Mouse (Mus musculus): ENCODE results near the gene Dclk2. TPM values are rescaled to one million over a fixed set of nuclear protein-coding genes. Genes with fewer than 3 reads are reported as not detected.

Dclk2 gene
- polyA plus RNA-seq, 1 experiment = 0.80 TPM

- Histone ChIP-seq H3K4me3 (ENCODE audit: insufficient read depth, poor library complexity, severe bottlenecking) (no peak overlapping the region), H3K36me3 (ENCODE audit: control insufficient read depth, insufficient read depth) (no peaks in the 10 kb centered on the region), H3K27me3 (ENCODE audit: control insufficient read depth, insufficient read depth, insufficient read length) (no peaks in the 10 kb centered on the region), H3K79me2 (ENCODE audit: control insufficient read depth, insufficient read depth) (no peaks in the 10 kb centered on the region), H3K79me3 (ENCODE audit: low read depth) (no peaks in the 10 kb centered on the region), H3ac (ENCODE audit: control insufficient read depth, insufficient read length, low read depth) (no peak overlapping the region)
- TF ChIP-seq FOSL1 (IDR thresholded peaks at IDR 0.05; ENCODE audit: insufficient read depth, low read length, poor library complexity, severe bottlenecking) (no peak), USF1 (IDR thresholded peaks at IDR 0.05; ENCODE audit: low read depth) (no peak), CEBPB (IDR thresholded peaks at IDR 0.05; ENCODE audit: low read depth) (no peak)
Measured at GRCm38 (mm10) chr3:86806834-86807233, 113.8 kb downstream of the Dclk2 start.

GRCm38 (mm10) chr3:86804265-86804664, 116.4 kb downstream of the Dclk2 start:
- H3K27me3 ChIP-seq (ENCODE audit: control insufficient read depth, insufficient read depth, insufficient read length) = no peaks in the 10 kb centered on the region
- no peak overlapping the region for H3K4me3 ChIP-seq (ENCODE audit: insufficient read depth, poor library complexity, severe bottlenecking)
- TF ChIP-seq FOSL1 (IDR thresholded peaks at IDR 0.05; ENCODE audit: insufficient read depth, low read length, poor library complexity, severe bottlenecking) (no peak), MYOD1 (IDR thresholded peaks at IDR 0.05; ENCODE audit: control insufficient read depth, insufficient read length, low read depth) (no peak), MYOG (IDR thresholded peaks at IDR 0.05; ENCODE audit: control insufficient read depth, extremely low read depth, insufficient read length) (no peak), MAX (IDR thresholded peaks at IDR 0.05) (no peak), CEBPB (IDR thresholded peaks at IDR 0.05; ENCODE audit: low read depth) (no peak), CTCF (IDR thresholded peaks at IDR 0.05; ENCODE audit: control insufficient read depth, insufficient read depth, insufficient read length) (no peak), USF1 (IDR thresholded peaks at IDR 0.05; ENCODE audit: low read depth) (no peak)
- no peak overlapping the region for H3ac ChIP-seq (ENCODE audit: control insufficient read depth, insufficient read length, low read depth)
- H3K79me3 ChIP-seq (ENCODE audit: low read depth) = no peaks in the 10 kb centered on the region
- H3K36me3 ChIP-seq (ENCODE audit: control insufficient read depth, insufficient read depth) = no peaks in the 10 kb centered on the region
- no peaks in the 10 kb centered on the region for H3K79me2 ChIP-seq (ENCODE audit: control insufficient read depth, insufficient read depth)

- no peak overlapping the region for H3ac ChIP-seq (ENCODE audit: control insufficient read depth, insufficient read length, low read depth)
- no peaks in the 10 kb centered on the region for H3K79me3 ChIP-seq (ENCODE audit: low read depth)
- no peaks in the 10 kb centered on the region for H3K79me2 ChIP-seq (ENCODE audit: control insufficient read depth, insufficient read depth)
- H3K4me3 ChIP-seq (ENCODE audit: insufficient read depth, poor library complexity, severe bottlenecking) = no peak overlapping the region
- H3K27me3 ChIP-seq (ENCODE audit: control insufficient read depth, insufficient read depth, insufficient read length) = no peaks in the 10 kb centered on the region
- H3K36me3 ChIP-seq (ENCODE audit: control insufficient read depth, insufficient read depth) = no peaks in the 10 kb centered on the region
- TF ChIP-seq MAX (IDR thresholded peaks at IDR 0.05) (no peak), CEBPB (IDR thresholded peaks at IDR 0.05; ENCODE audit: low read depth) (no peak), USF1 (IDR thresholded peaks at IDR 0.05; ENCODE audit: low read depth) (no peak), CTCF (IDR thresholded peaks at IDR 0.05; ENCODE audit: control insufficient read depth, insufficient read depth, insufficient read length) (no peak), FOSL1 (IDR thresholded peaks at IDR 0.05; ENCODE audit: insufficient read depth, low read length, poor library complexity, severe bottlenecking) (no peak), MYOG (IDR thresholded peaks at IDR 0.05; ENCODE audit: control insufficient read depth, extremely low read depth, insufficient read length) (no peak), MYOD1 (IDR thresholded peaks at IDR 0.05; ENCODE audit: control insufficient read depth, insufficient read length, low read depth) (no peak)
Measured at GRCm38 (mm10) chr3:86802825-86803224, 117.8 kb downstream of the Dclk2 start.

GRCm38 (mm10) chr3:86800841-86801240, 119.8 kb downstream of the Dclk2 start:
- no peaks in the 10 kb centered on the region for H3K36me3 ChIP-seq (ENCODE audit: control insufficient read depth, insufficient read depth)
- TF ChIP-seq CTCF (IDR thresholded peaks at IDR 0.05; ENCODE audit: control insufficient read depth, insufficient read depth, insufficient read length) = no peak
- TF ChIP-seq MAX (IDR thresholded peaks at IDR 0.05) = no peak
- no peak for TF ChIP-seq MYOD1 (IDR thresholded peaks at IDR 0.05; ENCODE audit: control insufficient read depth, insufficient read length, low read depth)
- TF ChIP-seq CEBPB (IDR thresholded peaks at IDR 0.05; ENCODE audit: low read depth) = no peak
- no peak for TF ChIP-seq USF1 (IDR thresholded peaks at IDR 0.05; ENCODE audit: low read depth)
- no peak for TF ChIP-seq FOSL1 (IDR thresholded peaks at IDR 0.05; ENCODE audit: insufficient read depth, low read length, poor library complexity, severe bottlenecking)
- TF ChIP-seq MYOG (IDR thresholded peaks at IDR 0.05; ENCODE audit: control insufficient read depth, extremely low read depth, insufficient read length) = no peak
- H3K4me3 ChIP-seq (ENCODE audit: insufficient read depth, poor library complexity, severe bottlenecking) = no peak overlapping the region
- H3K79me2 ChIP-seq (ENCODE audit: control insufficient read depth, insufficient read depth) = no peaks in the 10 kb centered on the region
- H3K27me3 ChIP-seq (ENCODE audit: control insufficient read depth, insufficient read depth, insufficient read length) = no peaks in the 10 kb centered on the region
- H3K79me3 ChIP-seq (ENCODE audit: low read depth) = no peaks in the 10 kb centered on the region
- H3ac ChIP-seq (ENCODE audit: control insufficient read depth, insufficient read length, low read depth) = no peak overlapping the region

GRCm38 (mm10) chr3:86799041-86799440, 121.6 kb downstream of the Dclk2 start:
- TF ChIP-seq MYOG (IDR thresholded peaks at IDR 0.05; ENCODE audit: control insufficient read depth, extremely low read depth, insufficient read length) = no peak
- TF ChIP-seq CTCF (IDR thresholded peaks at IDR 0.05; ENCODE audit: control insufficient read depth, insufficient read depth, insufficient read length) = no peak
- TF ChIP-seq MYOD1 (IDR thresholded peaks at IDR 0.05; ENCODE audit: control insufficient read depth, insufficient read length, low read depth) = no peak
- TF ChIP-seq MAX (IDR thresholded peaks at IDR 0.05) = no peak
- TF ChIP-seq CEBPB (IDR thresholded peaks at IDR 0.05; ENCODE audit: low read depth) = no peak
- TF ChIP-seq FOSL1 (IDR thresholded peaks at IDR 0.05; ENCODE audit: insufficient read depth, low read length, poor library complexity, severe bottlenecking) = no peak
- TF ChIP-seq USF1 (IDR thresholded peaks at IDR 0.05; ENCODE audit: low read depth) = no peak
- Histone ChIP-seq H3ac (ENCODE audit: control insufficient read depth, insufficient read length, low read depth) (no peak overlapping the region), H3K79me3 (ENCODE audit: low read depth) (no peaks in the 10 kb centered on the region), H3K4me3 (ENCODE audit: insufficient read depth, poor library complexity, severe bottlenecking) (no peak overlapping the region), H3K27me3 (ENCODE audit: control insufficient read depth, insufficient read depth, insufficient read length) (no peaks in the 10 kb centered on the region), H3K79me2 (ENCODE audit: control insufficient read depth, insufficient read depth) (no peaks in the 10 kb centered on the region), H3K36me3 (ENCODE audit: control insufficient read depth, insufficient read depth) (no peaks in the 10 kb centered on the region)

- TF ChIP-seq MYOG (IDR thresholded peaks at IDR 0.05; ENCODE audit: control insufficient read depth, extremely low read depth, insufficient read length) (no peak), CTCF (IDR thresholded peaks at IDR 0.05; ENCODE audit: control insufficient read depth, insufficient read depth, insufficient read length) (no peak), CEBPB (IDR thresholded peaks at IDR 0.05; ENCODE audit: low read depth) (no peak), MYOD1 (IDR thresholded peaks at IDR 0.05; ENCODE audit: control insufficient read depth, insufficient read length, low read depth) (no peak), FOSL1 (IDR thresholded peaks at IDR 0.05; ENCODE audit: insufficient read depth, low read length, poor library complexity, severe bottlenecking) (no peak), MAX (IDR thresholded peaks at IDR 0.05) (no peak), USF1 (IDR thresholded peaks at IDR 0.05; ENCODE audit: low read depth) (no peak)
- H3K4me3 ChIP-seq (ENCODE audit: insufficient read depth, poor library complexity, severe bottlenecking) = no peak overlapping the region
- no peaks in the 10 kb centered on the region for H3K79me2 ChIP-seq (ENCODE audit: control insufficient read depth, insufficient read depth)
- H3K79me3 ChIP-seq (ENCODE audit: low read depth) = no peaks in the 10 kb centered on the region
- H3K36me3 ChIP-seq (ENCODE audit: control insufficient read depth, insufficient read depth) = no peaks in the 10 kb centered on the region
- no peak overlapping the region for H3ac ChIP-seq (ENCODE audit: control insufficient read depth, insufficient read length, low read depth)
- no peaks in the 10 kb centered on the region for H3K27me3 ChIP-seq (ENCODE audit: control insufficient read depth, insufficient read depth, insufficient read length)
Measured at GRCm38 (mm10) chr3:86797871-86798460, 122.7 kb downstream of the Dclk2 start.

All from C2C12 (cell line).